Mouse (Mus musculus) heart, postnatal 0 days (tissue): ENCODE data around the gene Gm20708. TPM values are rescaled to one million over a fixed set of nuclear protein-coding genes. Genes with fewer than 3 reads are reported as not detected.
A peak's percentile ranks its signal among the peaks of the same experiment; 100 is the strongest.

Experiments
- ATAC-seq: fragments of 200-750 bp; cut with Nextera tagmentation; 2 replicates; pipeline ENCODE4 v1.8.0; 2017; ENCODE audit warnings: low read depth, moderate number of reproducible peaks, moderate library complexity; ENCODE audit not compliant: insufficient read depth
- DNase-seq: peaks from one replicate; pipeline ENCODE4 v3.0.0-alpha.2; 2016; ENCODE audit warnings: low spot score
- H3K27ac ChIP-seq: fragments of 300-500 bp; sonication (generic); 2 replicates; pipeline ENCODE4 v1.5.1; 2014; ENCODE audit warnings: low read depth, mild to moderate bottlenecking
- H3K27me3 ChIP-seq: fragments of 300-500 bp; sonication (generic); 2 replicates; pipeline ENCODE4 v1.6.1; 2014; ENCODE audit warnings: low read length, mixed read lengths; ENCODE audit not compliant: control insufficient read depth, insufficient read depth
- H3K36me3 ChIP-seq: fragments of 300-500 bp; sonication (generic); replicated peaks from 2 replicates; pipeline ENCODE4 v1.6.1; 2014; ENCODE audit warnings: low read length, mixed read lengths; ENCODE audit not compliant: control insufficient read depth, insufficient read depth
- H3K4me1 ChIP-seq: fragments of 300-500 bp; sonication (generic); 2 replicates; pipeline ENCODE4 v1.6.1; 2014; ENCODE audit warnings: antibody characterized with exemption; ENCODE audit not compliant: control insufficient read depth, insufficient read depth
- H3K4me2 ChIP-seq: fragments of 300-500 bp; sonication (generic); 2 replicates; pipeline ENCODE4 v1.6.1; 2014; ENCODE audit warnings: low read depth, mild to moderate bottlenecking, low read length, moderate library complexity
- H3K4me3 ChIP-seq: fragments of 300-500 bp; sonication (generic); 2 replicates; pipeline ENCODE4 v1.5.1; 2014; ENCODE audit warnings: low read depth, low read length
- H3K9ac ChIP-seq: fragments of 300-500 bp; sonication (generic); replicated peaks from 2 replicates; pipeline ENCODE4 v1.6.1; 2014; ENCODE audit warnings: low read depth, low read length, mixed read lengths
- H3K9me3 ChIP-seq: fragments of 300-500 bp; sonication (generic); replicated peaks from 2 replicates; pipeline ENCODE4 v1.6.1; 2016; ENCODE audit warnings: low read length; ENCODE audit not compliant: control insufficient read depth
- CTCF ChIP-seq: IDR thresholded peaks from 2 replicates; pipeline ENCODE4 v1.5.1; 2016; ENCODE audit warnings: antibody characterized with exemption, control low read depth, low read depth
- EP300 ChIP-seq: IDR thresholded peaks from 2 replicates; pipeline ENCODE4 v1.6.1; 2016; ENCODE audit warnings: antibody characterized with exemption, low read depth
- WGBS: fragments of 180-500 bp; shearing (Covaris S2); extraction: QIAGEN DNeasy Blood & Tissue Kit; methylation state at CpG from one replicate; pipeline ENCODE4 v1.1.7; 2014; 5-methylcytosine and 5-hydroxymethylcytosine counted together
- polyA plus RNA-seq: library from polyadenylated mRNA; unstranded; fragments of >200 nt; fragmentation: Nextera tagmentation; extraction: Ambion mirVana; gene quantifications from 2 replicates; pipeline ENCODE4 v1.2.1, GENCODE M21; 2015
- total RNA-seq: library from RNA; depleted of rRNA; stranded (reverse); fragments of >200 nt; gene quantifications from 2 replicates; pipeline ENCODE4 v1.2.3, GENCODE M21; 2014; ENCODE audit warnings: low replicate concordance

Gene Gm20708
- total and polyA plus RNA-seq, 2 experiments from 2014 or later: 0.68 to 2.6 TPM

- WGBS: 76% methylated on average over 1 of the region's 1 CpGs
- Histone ChIP-seq H3K27me3 (no peaks in the 10 kb centered on the region), H3K9me3 (no peaks in the 10 kb centered on the region), H3K4me1 (peaks cover 12% of the 10 kb centered on the region), H3K27ac (peak overlapping the region; percentile 66), H3K4me2 (no peak overlapping the region), H3K36me3 (no peaks in the 10 kb centered on the region), H3K4me3 (no peak overlapping the region), H3K9ac (no peak overlapping the region)
- no peak for TF ChIP-seq EP300
- TF ChIP-seq CTCF: no peak
- no peak for DNase-seq
- no peak for ATAC-seq
Observed at GRCm38 (mm10) chr11:117839021-117839420, 29.6 kb downstream of the Gm20708 start.

GRCm38 (mm10) chr11:117840910-117841309 lies 31.4 kb downstream of the Gm20708 start:
- TF ChIP-seq CTCF: no peak
- TF ChIP-seq EP300: no peak
- peaks cover 12% of the 10 kb centered on the region for H3K4me1 ChIP-seq
- H3K27me3 ChIP-seq: no peaks in the 10 kb centered on the region
- H3K27ac ChIP-seq: peak overlapping the region; percentile 27
- no peak overlapping the region for H3K9ac ChIP-seq
- H3K4me3 ChIP-seq: no peak overlapping the region
- ATAC-seq (no peak), DNase-seq (no peak)
- 22% methylated on average over 1 of the region's 1 CpGs for WGBS
- no peak overlapping the region for H3K4me2 ChIP-seq
- no peaks in the 10 kb centered on the region for H3K36me3 ChIP-seq
- H3K9me3 ChIP-seq: no peaks in the 10 kb centered on the region

- DNase-seq (no peak), ATAC-seq (no peak)
- TF ChIP-seq EP300 (no peak), CTCF (no peak)
- Histone ChIP-seq H3K4me1 (peaks cover 12% of the 10 kb centered on the region), H3K36me3 (no peaks in the 10 kb centered on the region), H3K27ac (no peak overlapping the region), H3K9me3 (no peaks in the 10 kb centered on the region), H3K4me3 (no peak overlapping the region), H3K27me3 (no peaks in the 10 kb centered on the region), H3K9ac (no peak overlapping the region), H3K4me2 (no peak overlapping the region)
- 70% methylated on average over 2 of the region's 2 CpGs for WGBS
Observed at GRCm38 (mm10) chr11:117843434-117843833, 34.0 kb downstream of the Gm20708 start.

GRCm38 (mm10) chr11:117844997-117845396 lies 35.5 kb downstream of the Gm20708 start:
- Histone ChIP-seq H3K9me3 (no peaks in the 10 kb centered on the region), H3K27me3 (no peaks in the 10 kb centered on the region), H3K4me2 (no peak overlapping the region), H3K27ac (no peak overlapping the region), H3K9ac (no peak overlapping the region), H3K36me3 (no peaks in the 10 kb centered on the region), H3K4me3 (no peak overlapping the region), H3K4me1 (peaks cover 13% of the 10 kb centered on the region)
- TF ChIP-seq CTCF (no peak), EP300 (no peak)
- DNase-seq (no peak), ATAC-seq (no peak)
- WGBS: 68% methylated on average over 2 of the region's 2 CpGs

GRCm38 (mm10) chr11:117845651-117846050 lies 36.2 kb downstream of the Gm20708 start:
- no peak for DNase-seq
- WGBS: 73% methylated on average over 2 of the region's 2 CpGs

GRCm38 (mm10) chr11:117846640-117847039 lies 37.2 kb downstream of the Gm20708 start:
- no peak overlapping the region for H3K4me2 ChIP-seq
- no peaks in the 10 kb centered on the region for H3K9me3 ChIP-seq
- H3K9ac ChIP-seq: no peak overlapping the region
- WGBS: 53% methylated on average over 5 of the region's 5 CpGs
- peaks cover 19% of the 10 kb centered on the region for H3K4me1 ChIP-seq
- TF ChIP-seq EP300 (no peak), CTCF (peak; percentile 27)
- H3K4me3 ChIP-seq: no peak overlapping the region
- DNase-seq (no peak), ATAC-seq (no peak)
- H3K36me3 ChIP-seq: no peaks in the 10 kb centered on the region
- no peaks in the 10 kb centered on the region for H3K27me3 ChIP-seq
- H3K27ac ChIP-seq: no peak overlapping the region

More at GRCm38 (mm10) chr11:117845651-117846050, 36.2 kb downstream of the Gm20708 start:
- Histone ChIP-seq H3K4me1 (peaks cover 19% of the 10 kb centered on the region), H3K27ac (no peak overlapping the region), H3K27me3 (no peaks in the 10 kb centered on the region), H3K4me3 (no peak overlapping the region), H3K9ac (no peak overlapping the region), H3K4me2 (no peak overlapping the region), H3K36me3 (no peaks in the 10 kb centered on the region), H3K9me3 (no peaks in the 10 kb centered on the region)
- no peak for ATAC-seq
- TF ChIP-seq EP300 (no peak), CTCF (no peak)
